Mouse (Mus musculus) stomach, postnatal 0 days (tissue): Measurements from ENCODE around the gene Fitm2. TPM values are rescaled to one million over a fixed set of nuclear protein-coding genes. Genes with fewer than 3 reads are reported as not detected.
A peak's percentile ranks its signal among the peaks of the same experiment; 100 is the strongest.

ENCODE experiments used
- ATAC-seq: fragments of 200-750 bp; cut with Nextera tagmentation; 2 replicates; pipeline ENCODE4 v1.8.0; 2017; ENCODE audit not compliant: low FRiP score, low TSS enrichment
- DNase-seq: peaks from one replicate; pipeline ENCODE4 v3.0.0-alpha.2; 2016; ENCODE audit warnings: low spot score
- H3K27ac ChIP-seq: fragments of 300-500 bp; sonication (generic); replicated peaks from 2 replicates; pipeline ENCODE4 v1.5.1; 2014; ENCODE audit warnings: mild to moderate bottlenecking, control low read depth
- H3K27me3 ChIP-seq: fragments of 300-500 bp; sonication (generic); 2 replicates; pipeline ENCODE4 v1.6.1; 2014; ENCODE audit warnings: low read length; ENCODE audit not compliant: control insufficient read depth, insufficient read depth
- H3K36me3 ChIP-seq: fragments of 300-500 bp; sonication (generic); 2 replicates; pipeline ENCODE4 v1.6.1; 2014; ENCODE audit warnings: low read length, mixed read lengths; ENCODE audit not compliant: control insufficient read depth, insufficient read depth
- H3K4me1 ChIP-seq: fragments of 300-500 bp; sonication (generic); replicated peaks from 2 replicates; pipeline ENCODE4 v1.6.1; 2014; ENCODE audit warnings: antibody characterized with exemption; ENCODE audit not compliant: control insufficient read depth, insufficient read depth
- H3K4me2 ChIP-seq: fragments of 300-500 bp; sonication (generic); replicated peaks from 2 replicates; pipeline ENCODE4 v1.6.1; 2014; ENCODE audit warnings: low read depth, mild to moderate bottlenecking, control low read depth, moderate library complexity
- H3K4me3 ChIP-seq: fragments of 300-500 bp; sonication (generic); 2 replicates; pipeline ENCODE4 v1.5.1; 2014; ENCODE audit warnings: low read depth, low read length, control low read depth
- H3K9ac ChIP-seq: fragments of 300-500 bp; sonication (generic); 2 replicates; pipeline ENCODE4 v1.6.1; 2014; ENCODE audit warnings: mild to moderate bottlenecking, low read length, control low read depth, mixed read lengths
- H3K9me3 ChIP-seq: fragments of 300-500 bp; sonication (generic); 2 replicates; pipeline ENCODE4 v1.6.1; 2016; ENCODE audit warnings: low read length; ENCODE audit not compliant: control insufficient read depth
- CTCF ChIP-seq: IDR thresholded peaks from 2 replicates; pipeline ENCODE4 v1.5.1; 2016; ENCODE audit warnings: antibody characterized with exemption, low read depth, mild to moderate bottlenecking, moderate library complexity
- EP300 ChIP-seq: optimal IDR thresholded peaks from 2 replicates; pipeline ENCODE3; 2016; ENCODE audit warnings: antibody characterized with exemption
- WGBS: fragments of 180-500 bp; shearing (Covaris S2); extraction: QIAGEN DNeasy Blood & Tissue Kit; methylation state at CpG from one replicate; pipeline ENCODE4 v1.1.7; 2014; 5-methylcytosine and 5-hydroxymethylcytosine counted together
- polyA plus RNA-seq: library from polyadenylated mRNA; unstranded; fragments of >200 nt; fragmentation: Nextera tagmentation; extraction: Ambion mirVana; gene quantifications from 2 replicates; pipeline ENCODE4 v1.2.1, GENCODE M21; 2015

Fitm2 gene
- polyA plus RNA-seq: 11.2 TPM in 2 replicates

DNA sequence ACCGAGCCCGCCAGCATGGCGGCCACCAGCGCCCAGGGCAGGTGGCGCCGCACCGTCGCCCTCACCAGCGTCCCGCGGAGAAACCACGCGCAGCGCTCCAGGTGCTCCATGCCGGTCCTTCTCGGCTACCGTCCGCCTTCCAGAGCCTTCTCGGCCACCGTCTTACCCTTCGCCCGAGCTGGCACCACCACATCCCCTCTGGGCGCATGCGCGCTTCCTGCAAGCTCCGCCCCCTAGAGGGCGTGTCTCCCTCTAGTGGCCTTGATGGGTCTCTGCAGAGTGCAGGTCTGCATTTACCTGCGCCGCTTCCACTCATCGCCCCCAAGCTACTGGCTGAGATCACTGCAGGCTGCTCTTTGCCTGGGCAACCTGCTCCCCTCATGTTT, at the start of gene Fitm2:
Gene Fitm2, minus strand, starts transcription at position 164 of the 386 bp plus-strand sequence.
- H3K4me2 ChIP-seq: peak within 1 kb of the TSS; percentile 88
- peak; percentile 96 for ATAC-seq
- WGBS: under 1% methylated on average over 29 of the region's 30 CpGs

DNA sequence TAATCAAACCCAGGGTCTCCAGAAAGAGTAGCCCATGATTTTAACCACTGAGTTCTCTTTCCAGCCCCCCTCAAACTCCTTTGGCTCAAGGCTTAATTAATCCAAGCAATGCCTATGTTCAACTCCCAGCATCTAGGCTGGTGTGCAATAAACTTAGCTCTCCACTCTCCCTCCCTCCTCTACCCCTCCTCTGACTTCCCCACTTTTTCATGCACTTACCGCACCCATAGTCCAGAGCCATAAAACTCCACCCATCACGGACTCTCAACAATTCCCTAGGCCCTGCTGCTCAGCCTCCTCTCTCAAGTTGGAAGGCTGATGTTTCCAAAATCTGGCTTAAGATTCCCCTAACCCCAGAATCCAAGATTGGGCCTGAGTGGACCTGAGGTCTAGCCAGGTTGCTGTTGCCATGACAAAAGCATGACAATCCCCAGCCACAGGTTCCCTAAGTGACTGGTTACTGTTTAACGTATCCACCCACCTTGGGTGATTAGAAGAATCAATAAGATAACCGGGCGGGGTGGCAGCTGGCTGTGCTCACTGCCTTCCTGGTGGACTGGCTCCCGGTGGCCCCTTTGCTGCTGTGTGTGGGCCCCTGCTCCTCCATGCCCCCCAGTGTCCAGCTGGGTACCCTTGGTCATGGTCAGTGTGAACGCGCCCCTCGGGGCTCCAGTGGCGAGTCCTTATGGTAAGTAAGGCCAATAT, 34.0 kb upstream of the Fitm2 start, which contains the start of gene Hnf4a:
Gene Hnf4a, plus strand, starts transcription at position 509 of the 705 bp plus-strand sequence.
- 49% methylated on average over 10 of the region's 10 CpGs for WGBS
- TF ChIP-seq EP300 (no peak), CTCF (no peak)
- peak; percentile 83 for DNase-seq
- Histone ChIP-seq H3K4me1 (no peaks in the 10 kb centered on the region), H3K9me3 (no peaks in the 10 kb centered on the region), H3K36me3 (no peaks in the 10 kb centered on the region), H3K4me3 (peak within 1 kb of the TSS; percentile 37), H3K27ac (peak within 1 kb of the TSS; percentile 61), H3K27me3 (no peaks in the 10 kb centered on the region), H3K9ac (peak within 1 kb of the TSS; percentile 53), H3K4me2 (peak within 1 kb of the TSS; percentile 32)
- ATAC-seq: peak; percentile 91

More for the DNA sequence above, at the start of gene Fitm2:
- Histone ChIP-seq H3K27me3 (no peaks in the 10 kb centered on the region), H3K9me3 (no peaks in the 10 kb centered on the region), H3K27ac (peak within 1 kb of the TSS; percentile 76), H3K4me3 (peak within 1 kb of the TSS; percentile 73), H3K9ac (peak within 1 kb of the TSS; percentile 83), H3K4me1 (0 out of 2 replicates have a peak, but pooled peaks cover 3% of the 10 kb centered on the region), H3K36me3 (no peaks in the 10 kb centered on the region; the same call in 1 of the 2 replicates)
- TF ChIP-seq CTCF (peak; percentile 100), EP300 (no peak)
- peak; percentile 97 for DNase-seq

DNA sequence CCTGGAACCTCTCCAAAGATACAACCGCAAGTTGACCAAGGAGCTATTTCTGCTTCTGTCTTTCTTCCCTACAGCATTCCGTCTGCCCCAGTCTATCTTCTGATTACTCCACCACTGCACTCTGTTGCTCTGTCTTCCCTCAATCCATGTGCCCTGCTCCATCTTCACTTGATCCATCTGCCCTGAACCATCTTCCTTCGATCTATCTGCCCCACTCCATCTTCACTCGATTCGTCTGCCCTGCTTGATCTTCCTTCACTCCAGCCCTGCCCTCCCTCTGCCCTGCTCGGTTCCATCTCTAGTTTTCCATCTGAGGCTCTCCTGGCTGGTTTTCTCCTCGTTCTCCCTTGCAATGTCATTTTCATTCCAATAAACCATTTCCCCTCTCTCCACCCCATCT, 30.8 kb upstream of the Fitm2 start:
- no peak overlapping the region for H3K27ac ChIP-seq
- H3K9me3 ChIP-seq: no peaks in the 10 kb centered on the region
- DNase-seq (no peak), ATAC-seq (no peak)
- TF ChIP-seq CTCF (no peak), EP300 (no peak)
- H3K36me3 ChIP-seq: no peaks in the 10 kb centered on the region
- 65% methylated on average over 7 of the region's 7 CpGs for WGBS
- H3K4me1 ChIP-seq: no peaks in the 10 kb centered on the region
- no peak overlapping the region for H3K4me2 ChIP-seq
- H3K9ac ChIP-seq: no peak overlapping the region
- H3K27me3 ChIP-seq: no peaks in the 10 kb centered on the region
- H3K4me3 ChIP-seq: no peak overlapping the region

DNA sequence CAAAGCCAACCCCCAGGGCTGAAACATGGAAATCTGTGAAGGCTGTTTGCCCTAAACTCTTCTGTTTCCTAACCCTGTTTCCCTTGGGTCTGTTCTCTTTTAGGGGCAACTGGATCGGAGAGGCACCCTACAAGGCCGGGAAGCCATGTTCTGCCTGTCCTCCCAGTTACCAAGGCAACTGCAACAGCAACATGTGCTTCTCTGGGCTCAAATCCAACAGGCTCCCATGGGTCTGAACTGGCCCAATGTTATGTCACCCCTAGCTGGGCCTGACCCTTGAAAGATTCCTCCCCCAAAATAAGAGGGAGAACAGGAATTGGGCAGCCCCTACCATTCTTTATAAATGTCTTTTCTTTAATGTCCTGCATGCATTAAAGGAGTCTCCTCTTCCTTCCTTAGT, 29.8 kb upstream of the Fitm2 start:
- Histone ChIP-seq H3K4me3 (no peak overlapping the region), H3K4me1 (no peaks in the 10 kb centered on the region), H3K27ac (no peak overlapping the region), H3K9me3 (no peaks in the 10 kb centered on the region), H3K9ac (no peak overlapping the region), H3K4me2 (no peak overlapping the region), H3K27me3 (no peaks in the 10 kb centered on the region), H3K36me3 (no peaks in the 10 kb centered on the region)
- DNase-seq (no peak), ATAC-seq (no peak)
- WGBS: 57% methylated on average over 2 of the region's 2 CpGs
- TF ChIP-seq CTCF (no peak), EP300 (no peak)

DNA sequence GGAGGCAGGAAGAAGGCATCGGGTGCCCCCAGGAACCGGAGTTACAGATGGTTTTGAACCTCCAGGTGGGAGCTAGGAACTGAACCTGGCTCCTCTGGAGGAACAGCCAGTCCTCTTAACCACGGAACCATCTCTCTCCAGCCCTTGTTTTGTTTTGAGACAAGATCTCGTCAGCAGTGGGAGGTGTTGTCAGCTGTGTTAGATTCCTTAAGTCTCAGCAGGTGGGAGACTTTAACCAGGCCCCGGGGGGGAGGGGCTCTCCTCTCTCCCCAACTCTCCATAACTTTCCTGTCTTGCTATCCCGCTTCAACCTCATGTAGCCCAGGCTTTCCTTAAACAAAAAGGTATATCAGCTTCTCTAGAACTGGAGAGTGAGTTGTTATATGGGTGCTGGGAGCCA, 22.0 kb upstream of the Fitm2 start:
- H3K9ac ChIP-seq: no peak overlapping the region
- H3K4me1 ChIP-seq: no peaks in the 10 kb centered on the region
- WGBS: 30% methylated on average over 6 of the region's 6 CpGs
- no peak overlapping the region for H3K4me2 ChIP-seq
- H3K36me3 ChIP-seq: no peaks in the 10 kb centered on the region
- no peaks in the 10 kb centered on the region for H3K27me3 ChIP-seq
- no peak for DNase-seq
- H3K4me3 ChIP-seq: no peak overlapping the region
- TF ChIP-seq EP300 (no peak), CTCF (no peak)
- H3K27ac ChIP-seq: peak overlapping the region; percentile 56
- no peak for ATAC-seq
- no peaks in the 10 kb centered on the region for H3K9me3 ChIP-seq

DNA sequence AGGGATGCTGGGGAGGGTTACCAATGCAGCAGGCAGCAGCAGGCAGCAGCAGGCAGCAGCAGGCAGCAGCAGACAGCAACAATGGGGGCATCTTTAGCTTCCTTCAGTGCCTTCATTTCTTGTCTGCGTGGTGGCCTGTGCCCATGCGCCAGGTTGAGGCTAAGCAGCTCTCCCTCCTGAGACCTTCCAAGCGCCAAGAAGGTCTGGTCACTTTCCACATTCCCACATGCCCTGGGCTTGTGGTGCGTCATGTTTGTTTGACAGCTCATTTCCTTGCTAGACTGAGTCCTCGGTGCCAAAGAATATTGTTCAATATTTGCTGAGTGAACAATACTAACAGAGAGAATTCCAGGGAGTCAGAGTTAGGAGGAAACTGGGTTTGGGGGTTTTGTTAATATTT, 21.5 kb upstream of the Fitm2 start:
- 10% methylated on average over 5 of the region's 5 CpGs for WGBS
- DNase-seq (peak; percentile 81), ATAC-seq (peak; percentile 93)
- TF ChIP-seq EP300 (no peak), CTCF (no peak)
- H3K4me3 ChIP-seq: no peak overlapping the region
- H3K36me3 ChIP-seq: no peaks in the 10 kb centered on the region
- no peaks in the 10 kb centered on the region for H3K4me1 ChIP-seq
- H3K9me3 ChIP-seq: no peaks in the 10 kb centered on the region
- H3K4me2 ChIP-seq: peak overlapping the region; percentile 23; the same call in 1 of the 2 replicates
- no peak overlapping the region for H3K9ac ChIP-seq
- no peaks in the 10 kb centered on the region for H3K27me3 ChIP-seq
- H3K27ac ChIP-seq: peak overlapping the region; percentile 63
